Mouse (Mus musculus) G1E-ER4 (cell line): ENCODE data around the gene Rnd2. TPM values are rescaled to one million over a fixed set of nuclear protein-coding genes. Genes with fewer than 3 reads are reported as not detected.
A peak's percentile ranks its signal among the peaks of the same experiment; 100 is the strongest.

Source experiments
- GATA1 ChIP-seq: IDR thresholded peaks from one replicate; pipeline ENCODE4 v1.8.0; 2012; ENCODE audit warnings: low read length, inconsistent platforms
- polyA plus RNA-seq: library from polyadenylated mRNA; stranded (reverse); fragments of >175 nt; gene quantifications from 2 replicates; pipeline ENCODE4 v1.2.3, GENCODE M21; 2012

Rnd2 gene
- polyA plus RNA-seq, 1 experiment: 33.7 TPM

GRCm38 (mm10) chr11:101462583-101463440, 2.0 kb upstream of the Rnd2 start:
- TF ChIP-seq GATA1: peak; percentile 4

DNA sequence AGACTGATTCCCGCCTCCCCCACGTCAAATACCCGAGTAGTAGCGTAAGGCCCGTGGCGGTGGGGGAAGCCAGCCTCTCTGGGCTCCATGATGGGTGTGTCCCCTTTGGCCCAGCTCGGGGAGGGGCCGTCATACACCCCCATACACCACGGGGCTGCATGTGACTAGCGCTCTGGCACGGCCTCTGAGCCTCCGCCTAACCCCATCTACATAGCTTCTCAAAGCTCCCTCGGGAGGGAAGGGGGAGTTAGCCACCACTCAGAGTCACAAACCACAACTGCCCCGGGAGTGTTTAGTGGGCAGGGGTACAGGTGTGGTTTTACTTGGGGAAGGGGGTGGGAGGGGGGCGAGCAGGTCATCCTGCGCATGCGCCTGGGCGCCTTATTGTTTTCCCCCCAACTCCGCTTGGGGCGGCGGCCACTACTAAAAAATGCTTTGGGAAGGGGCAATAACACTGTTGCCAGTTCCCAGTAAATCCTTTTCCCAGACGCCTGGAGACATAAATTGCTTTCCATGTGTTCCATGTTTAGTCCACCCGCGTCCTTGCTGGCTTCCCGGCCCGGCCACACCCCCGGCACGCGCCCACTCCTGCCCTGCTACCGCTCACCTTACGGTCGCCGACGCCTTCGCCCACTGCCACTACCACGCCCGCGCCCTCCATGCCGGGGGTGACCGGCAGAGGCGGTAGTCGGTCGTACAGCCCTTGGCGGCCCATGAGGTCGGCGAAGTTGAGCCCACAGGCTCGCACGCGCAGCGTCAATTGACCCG, 486 bp downstream of the Rnd2 start:
- no peak for TF ChIP-seq GATA1

DNA sequence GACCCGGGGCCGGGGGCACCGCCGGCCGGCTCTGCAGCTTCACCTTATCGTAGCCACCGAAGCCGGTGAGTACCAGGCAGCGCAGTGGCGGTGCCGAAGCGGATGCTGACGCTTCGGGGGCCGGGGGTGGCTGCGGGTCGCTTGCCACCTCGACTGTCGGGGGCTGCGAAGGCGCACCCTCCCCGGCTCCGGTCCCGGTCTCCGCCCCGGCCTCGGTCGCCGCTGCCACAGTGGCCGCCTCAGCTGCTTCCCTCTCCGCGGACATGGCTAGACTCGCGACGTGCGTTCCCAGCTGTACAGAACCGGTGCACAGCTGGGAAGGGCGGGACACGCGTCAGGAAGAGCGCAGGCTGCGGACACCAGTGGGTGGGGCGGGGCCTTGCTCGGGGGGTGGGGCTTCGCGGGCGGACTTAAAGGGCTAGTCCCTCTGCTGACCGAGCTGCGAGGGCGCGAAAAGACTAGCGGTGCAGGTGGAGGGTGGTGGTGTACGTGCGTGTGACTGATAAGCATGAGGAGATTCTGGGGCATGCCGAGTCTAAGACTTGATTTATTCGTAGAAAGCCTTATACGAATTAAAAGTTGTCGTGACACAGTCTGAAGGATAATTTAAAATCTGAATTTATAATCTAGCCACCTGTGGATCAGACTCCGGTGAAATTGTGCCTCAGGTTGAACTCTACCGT, 1.2 kb downstream of the Rnd2 start, which contains the start of gene Vat1:
TSS of gene Vat1 (minus strand) at position 362 of the 683 bp plus-strand sequence.
- TF ChIP-seq GATA1: no peak

GRCm38 (mm10) chr11:101467477-101468262, 2.9 kb downstream of the Rnd2 start:
- no peak for TF ChIP-seq GATA1

DNA sequence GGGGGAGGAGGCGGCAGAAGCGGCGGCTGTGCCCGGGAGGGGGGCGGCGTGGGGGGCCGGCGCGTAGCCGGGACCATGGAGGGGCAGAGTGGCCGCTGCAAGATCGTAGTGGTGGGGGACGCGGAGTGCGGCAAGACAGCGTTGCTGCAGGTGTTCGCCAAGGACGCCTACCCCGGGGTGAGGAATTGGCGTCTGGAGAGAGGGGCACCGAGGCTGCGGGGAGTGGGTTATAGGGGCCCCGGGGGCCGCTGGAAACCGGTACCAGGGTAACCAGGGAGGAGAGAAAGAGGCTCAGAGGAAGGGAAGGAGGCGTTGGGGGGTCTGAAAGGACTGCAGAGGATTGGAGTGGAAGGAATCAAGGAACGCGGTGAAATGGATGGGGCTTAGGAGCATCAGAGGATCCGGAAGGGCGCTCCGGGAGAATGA, 3.5 kb downstream of the Rnd2 start:
- TF ChIP-seq GATA1: no peak

DNA sequence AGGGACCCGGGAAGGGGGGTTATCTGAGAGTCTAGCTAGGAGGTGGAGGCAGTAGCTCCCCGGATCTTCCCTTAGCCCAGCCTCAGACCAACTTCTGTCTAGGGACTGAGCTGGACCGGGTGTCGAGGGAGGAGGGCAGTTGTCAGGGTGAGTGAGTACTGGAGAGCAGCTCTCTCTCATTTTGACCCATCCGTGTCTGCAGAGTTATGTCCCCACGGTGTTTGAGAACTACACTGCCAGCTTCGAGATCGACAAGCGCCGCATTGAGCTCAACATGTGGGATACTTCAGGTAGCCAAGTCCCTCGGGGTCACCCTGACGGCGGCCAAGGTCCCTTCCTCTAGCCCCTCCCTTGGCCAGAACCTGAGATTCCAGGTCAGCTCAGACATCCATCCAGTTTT, 3.9 kb downstream of the Rnd2 start:
- no peak for TF ChIP-seq GATA1

DNA sequence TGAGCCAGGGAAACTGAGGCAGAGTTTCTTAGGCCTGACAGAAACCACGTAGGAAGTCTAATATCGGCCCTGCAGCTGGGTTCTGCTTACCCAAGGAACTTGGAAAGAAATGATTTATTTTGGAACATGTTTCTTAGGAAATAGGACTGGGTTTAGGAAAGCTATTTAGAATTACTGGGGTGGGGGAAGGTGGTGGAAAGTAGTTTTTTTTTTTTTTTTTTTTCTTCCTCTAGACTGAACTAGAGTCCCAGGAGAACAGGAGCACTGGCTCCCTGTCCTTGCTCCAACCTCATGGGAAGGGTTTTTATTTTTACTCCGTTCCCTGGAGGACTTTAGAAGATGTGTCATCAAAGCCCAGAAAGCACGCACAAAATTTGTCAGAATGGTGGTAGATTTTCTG, 4.4 kb downstream of the Rnd2 start:
- no peak for TF ChIP-seq GATA1

GRCm38 (mm10) chr11:101470206-101470605, 5.4 kb downstream of the Rnd2 start:
- no peak for TF ChIP-seq GATA1

- no peak for TF ChIP-seq GATA1
These were observed 7.1 kb downstream of the Rnd2 start for GRCm38 (mm10) chr11:101471926-101472325.

DNA sequence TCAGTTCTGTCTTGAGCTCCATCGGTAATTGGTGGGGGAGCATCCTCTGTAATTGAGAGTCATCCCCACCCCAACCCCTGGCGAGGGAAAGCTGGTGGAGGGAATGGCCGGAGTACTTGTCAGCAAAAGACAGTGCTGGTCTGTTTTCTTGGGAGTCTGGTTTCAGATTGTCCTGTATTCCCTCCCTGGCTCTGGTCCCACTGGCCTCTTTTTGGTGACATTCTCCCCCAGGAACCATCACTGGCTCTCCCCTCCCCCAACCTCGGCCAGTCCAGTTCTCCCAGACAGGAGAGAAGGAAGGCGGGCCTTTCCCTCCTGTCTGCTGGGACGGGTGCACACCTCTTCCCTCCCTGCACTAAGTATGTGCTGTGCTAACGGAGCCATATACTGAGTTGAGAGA, 7.5 kb downstream of the Rnd2 start:
- no peak for TF ChIP-seq GATA1

DNA sequence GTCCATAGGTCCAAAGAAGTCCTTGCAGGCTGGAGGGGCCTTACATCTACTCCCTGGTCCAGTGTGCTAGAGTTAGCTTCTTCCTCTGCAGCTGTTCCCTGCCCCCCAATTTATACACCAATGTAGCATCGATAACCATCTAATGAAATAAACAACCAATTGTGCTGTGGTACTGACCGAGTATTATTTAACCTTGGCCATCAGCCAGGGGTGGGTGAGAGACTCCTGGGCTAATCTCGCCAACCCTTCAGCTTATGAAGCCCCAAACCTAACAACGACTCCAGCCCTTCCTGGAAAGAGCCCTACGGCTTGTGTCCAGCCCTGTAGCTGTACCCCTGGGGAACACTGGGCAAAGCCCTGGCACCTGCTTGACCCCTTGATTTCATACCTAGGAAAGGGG, 9.5 kb downstream of the Rnd2 start:
- no peak for TF ChIP-seq GATA1

DNA sequence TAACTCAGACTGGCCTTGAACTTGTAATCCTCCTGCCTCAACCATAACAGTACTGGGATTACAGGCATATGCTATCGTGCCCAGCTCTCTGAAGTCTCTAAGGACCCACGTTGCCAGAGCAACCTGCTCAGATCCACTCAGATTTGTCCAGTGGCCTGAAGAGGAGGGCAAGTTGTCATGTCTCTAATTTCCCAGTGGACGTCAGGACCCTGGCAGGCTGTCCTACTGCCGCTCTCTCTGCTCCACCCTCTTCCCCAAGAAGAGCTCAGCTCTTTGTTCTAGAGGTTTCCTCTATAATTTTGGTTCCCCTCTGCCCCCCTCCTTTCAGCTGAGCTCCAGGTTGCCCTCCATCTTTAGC, 12.4 kb downstream of the Rnd2 start:
- TF ChIP-seq GATA1: no peak

- no peak for TF ChIP-seq GATA1
These were observed 12.9 kb downstream of the Rnd2 start for GRCm38 (mm10) chr11:101477552-101478211.

GRCm38 (mm10) chr11:101479171-101479635, 14.4 kb downstream of the Rnd2 start:
- TF ChIP-seq GATA1: no peak

- no peak for TF ChIP-seq GATA1
These were observed 16.1 kb downstream of the Rnd2 start for GRCm38 (mm10) chr11:101480912-101481311.
